Mouse (Mus musculus) midbrain, embryonic 11.5 days (tissue): ENCODE measurements around the gene Man2a2. TPM values are rescaled to one million over a fixed set of nuclear protein-coding genes. Genes with fewer than 3 reads are reported as not detected.

ENCODE experiments used
- ATAC-seq: fragments of 200-750 bp; cut with Nextera tagmentation; 2 replicates; pipeline ENCODE4 v1.8.0; 2017; ENCODE audit warnings: moderate TSS enrichment, moderate library complexity; ENCODE audit not compliant: low FRiP score
- DNase-seq: peaks from one replicate; pipeline ENCODE4 v3.0.0; 2015; ENCODE audit warnings: low spot score; ENCODE audit errors: missing footprints
- H3K27ac ChIP-seq: fragments of 300-500 bp; sonication (generic); 2 replicates; pipeline ENCODE4 v1.5.1; 2014; ENCODE audit warnings: low read depth, low read length
- H3K27me3 ChIP-seq: fragments of 300-500 bp; sonication (generic); 2 replicates; pipeline ENCODE4 v1.6.1; 2014; ENCODE audit warnings: mild to moderate bottlenecking, low read length, moderate library complexity, mixed read lengths; ENCODE audit not compliant: control insufficient read depth, insufficient read depth
- H3K36me3 ChIP-seq: fragments of 300-500 bp; sonication (generic); 2 replicates; pipeline ENCODE4 v1.6.1; 2014; ENCODE audit warnings: mild to moderate bottlenecking, low read length, moderate library complexity, mixed read lengths; ENCODE audit not compliant: control insufficient read depth, insufficient read depth
- H3K4me1 ChIP-seq: fragments of 300-500 bp; sonication (generic); 2 replicates; pipeline ENCODE4 v1.6.1; 2014; ENCODE audit warnings: low read length; ENCODE audit not compliant: control insufficient read depth, insufficient read depth
- H3K4me2 ChIP-seq: fragments of 300-500 bp; sonication (generic); 2 replicates; pipeline ENCODE4 v1.6.1; 2014; ENCODE audit warnings: mild to moderate bottlenecking, moderate library complexity
- H3K4me3 ChIP-seq: fragments of 300-500 bp; sonication (generic); 2 replicates; pipeline ENCODE4 v1.5.1; 2014; ENCODE audit warnings: low read depth, low read length
- H3K9ac ChIP-seq: fragments of 300-500 bp; sonication (generic); 2 replicates; pipeline ENCODE4 v1.6.1; 2014; ENCODE audit warnings: low read length
- H3K9me3 ChIP-seq: fragments of 300-500 bp; sonication (generic); 2 replicates; pipeline ENCODE4 v1.6.1; 2016; ENCODE audit warnings: low read length; ENCODE audit not compliant: control insufficient read depth
- WGBS: fragments of 180-500 bp; shearing (Covaris S2); extraction: QIAGEN DNeasy Blood & Tissue Kit; methylation state at CpG from one replicate; pipeline ENCODE4 v1.1.7; 2014; 5-methylcytosine and 5-hydroxymethylcytosine counted together
- polyA plus RNA-seq: library from polyadenylated mRNA; unstranded; fragments of >200 nt; fragmentation: Nextera tagmentation; extraction: Ambion mirVana; gene quantifications from 2 replicates; pipeline ENCODE4 v1.2.1, GENCODE M21; 2014

The Man2a2 gene
- polyA plus RNA-seq, 1 experiment from 2014 or later, result 6.9 TPM

DNA sequence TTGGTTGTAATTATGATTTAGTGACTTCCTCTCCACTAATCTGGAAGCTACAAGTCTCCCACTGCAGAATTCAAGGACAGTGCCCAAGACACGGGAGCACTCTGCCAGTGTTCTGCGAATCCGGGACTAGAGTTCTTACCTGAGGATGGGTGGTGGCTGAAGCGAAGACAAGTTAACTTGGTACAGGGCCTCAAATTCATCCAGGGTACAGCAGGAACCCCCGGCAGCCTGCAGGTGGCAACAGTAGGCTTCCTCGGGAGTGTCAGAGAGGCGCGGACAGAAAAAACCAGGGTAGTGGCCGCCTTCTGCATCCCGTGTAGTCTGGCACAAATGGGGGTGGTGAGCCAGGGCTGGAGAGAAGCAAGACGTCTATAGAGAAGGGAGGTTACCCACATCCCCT is 30.4 kb downstream of the Man2a2 start, which contains the start of gene Unc45a:
Gene Unc45a, minus strand, starts transcription at position 213 of the 400 bp plus-strand sequence.
- H3K36me3 ChIP-seq, result no peaks in the 10 kb centered on the region; the same call in 1 of the 2 replicates
- no peaks in the 10 kb centered on the region; the same call in 1 of the 2 replicates for H3K27me3 ChIP-seq
- peak within 1 kb of the TSS; percentile 60; the same call in 1 of the 2 replicates for H3K27ac ChIP-seq
- H3K4me2 ChIP-seq, result peak within 1 kb of the TSS; percentile 83
- H3K9me3 ChIP-seq, result no peaks in the 10 kb centered on the region
- H3K4me3 ChIP-seq, result peak within 1 kb of the TSS; percentile 69
- WGBS, result 2% methylated on average over 10 of the region's 11 CpGs
- ATAC-seq (peak; percentile 51; the same call in 1 of the 2 replicates), DNase-seq (no peak)
- H3K9ac ChIP-seq, result peak within 1 kb of the TSS; percentile 75
- peaks cover 23% of the 10 kb centered on the region for H3K4me1 ChIP-seq

DNA sequence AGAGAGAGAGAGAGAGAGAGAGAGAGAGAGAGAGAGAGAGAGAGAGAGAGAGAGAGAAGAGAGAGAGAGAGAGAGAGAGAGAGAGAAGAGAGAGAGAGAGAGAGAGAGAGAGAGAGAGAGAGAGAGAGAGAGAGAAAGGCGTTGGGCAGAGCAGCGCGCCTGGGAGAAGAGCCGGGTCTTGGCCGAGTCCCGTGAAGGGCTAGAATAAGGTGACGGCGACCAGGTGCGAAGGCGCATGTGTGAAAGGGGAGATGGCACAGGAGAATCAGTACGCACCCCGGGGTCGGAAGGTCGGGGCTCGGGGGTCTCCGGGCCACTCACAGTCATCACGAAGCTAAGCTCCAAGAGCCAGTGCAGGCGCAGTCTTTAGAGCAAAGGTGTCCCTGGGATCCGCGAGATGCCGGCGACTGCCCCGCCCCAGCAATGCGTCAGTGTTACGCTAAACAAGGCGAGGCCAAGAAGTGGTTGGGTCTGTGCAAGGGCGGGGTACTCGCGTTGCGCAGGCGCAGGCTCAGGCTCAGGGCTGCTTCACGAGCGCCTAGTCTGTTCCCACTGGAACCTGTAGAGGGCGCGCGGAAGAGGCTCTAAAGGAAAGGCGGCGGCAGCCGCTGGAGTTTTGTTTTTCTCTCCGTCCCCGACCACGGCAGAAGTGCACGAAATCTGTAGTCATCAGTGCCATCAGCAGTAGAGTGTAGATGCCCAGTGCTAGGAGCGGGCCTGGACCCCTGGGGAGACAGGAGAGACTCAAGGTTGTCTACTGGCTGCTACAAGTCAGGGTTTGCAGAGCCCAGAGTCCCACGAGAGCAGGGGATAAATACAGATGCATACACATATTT is 31.2 kb downstream of the Man2a2 start:
- Histone ChIP-seq H3K4me3 (peak overlapping the region; percentile 69), H3K4me1 (peaks cover 23% of the 10 kb centered on the region), H3K36me3 (peaks cover 5% of the 10 kb centered on the region), H3K27me3 (no peaks in the 10 kb centered on the region; the same call in 1 of the 2 replicates), H3K9me3 (no peaks in the 10 kb centered on the region), H3K27ac (peak overlapping the region; percentile 60; the same call in 1 of the 2 replicates), H3K4me2 (peak overlapping the region; percentile 83), H3K9ac (peak overlapping the region; percentile 75)
- ATAC-seq (peak; percentile 96), DNase-seq (peak; percentile 99)
- WGBS, result under 1% methylated on average over 45 of the region's 45 CpGs

DNA sequence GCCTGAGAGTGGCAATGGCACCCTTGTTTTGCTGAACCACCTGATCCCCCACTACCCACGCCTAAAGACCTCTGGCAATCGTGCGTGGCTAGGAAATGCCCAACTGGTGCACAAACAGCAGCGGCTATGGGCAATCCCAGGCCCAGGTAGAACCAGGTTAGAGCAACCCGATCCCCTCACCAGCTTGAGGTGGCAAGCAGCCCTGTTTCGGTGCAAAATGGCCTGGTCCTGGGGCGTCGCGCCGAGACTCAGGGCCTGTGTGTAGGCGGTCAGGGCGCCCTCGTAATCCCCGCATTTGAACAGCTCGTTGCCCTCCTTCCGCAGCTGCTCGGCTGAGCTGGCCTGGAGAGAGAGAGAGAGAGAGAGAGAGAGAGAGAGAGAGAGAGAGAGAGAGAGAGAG is 31.8 kb downstream of the Man2a2 start:
- ATAC-seq, result no peak
- peaks cover 10% of the 10 kb centered on the region for H3K36me3 ChIP-seq
- H3K4me1 ChIP-seq, result peaks cover 23% of the 10 kb centered on the region
- 13% methylated on average over 17 of the region's 17 CpGs for WGBS
- peak overlapping the region; percentile 72 for H3K9ac ChIP-seq
- H3K4me2 ChIP-seq, result peak overlapping the region; percentile 83
- no peak overlapping the region for H3K27ac ChIP-seq
- DNase-seq, result peak; percentile 91
- no peaks in the 10 kb centered on the region for H3K9me3 ChIP-seq
- peak overlapping the region; percentile 69 for H3K4me3 ChIP-seq
- no peaks in the 10 kb centered on the region; the same call in 1 of the 2 replicates for H3K27me3 ChIP-seq

DNA sequence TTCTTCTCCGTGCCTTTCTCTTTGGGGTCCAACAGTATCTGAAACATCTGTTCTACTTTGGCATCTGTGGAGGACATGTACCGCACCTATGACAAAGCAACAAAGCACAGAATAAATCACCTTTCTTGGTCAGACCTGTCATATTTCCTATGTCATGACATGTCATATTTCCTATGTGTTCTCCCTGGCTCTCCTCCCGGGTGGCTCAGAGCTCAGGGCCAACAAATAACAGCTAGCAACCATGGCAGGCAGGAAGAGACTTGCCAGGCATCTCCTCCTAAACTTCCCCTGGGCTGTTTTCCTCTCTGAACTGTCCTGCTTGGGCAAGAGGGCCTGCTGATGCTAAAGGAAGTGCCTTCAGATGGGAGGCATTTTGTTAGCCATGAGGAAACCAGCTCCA is 34.2 kb downstream of the Man2a2 start:
- H3K4me3 ChIP-seq, result no peak overlapping the region
- no peak for DNase-seq
- peaks cover 18% of the 10 kb centered on the region for H3K4me1 ChIP-seq
- whole genome bisulfite sequencing, result 95% methylated on average over 3 of the region's 3 CpGs
- H3K27me3 ChIP-seq, result no peaks in the 10 kb centered on the region; the same call in 1 of the 2 replicates
- no peak for ATAC-seq
- H3K36me3 ChIP-seq, result peaks cover 28% of the 10 kb centered on the region
- H3K9ac ChIP-seq, result no peak overlapping the region
- H3K27ac ChIP-seq, result no peak overlapping the region
- no peak overlapping the region for H3K4me2 ChIP-seq
- no peaks in the 10 kb centered on the region for H3K9me3 ChIP-seq

DNA sequence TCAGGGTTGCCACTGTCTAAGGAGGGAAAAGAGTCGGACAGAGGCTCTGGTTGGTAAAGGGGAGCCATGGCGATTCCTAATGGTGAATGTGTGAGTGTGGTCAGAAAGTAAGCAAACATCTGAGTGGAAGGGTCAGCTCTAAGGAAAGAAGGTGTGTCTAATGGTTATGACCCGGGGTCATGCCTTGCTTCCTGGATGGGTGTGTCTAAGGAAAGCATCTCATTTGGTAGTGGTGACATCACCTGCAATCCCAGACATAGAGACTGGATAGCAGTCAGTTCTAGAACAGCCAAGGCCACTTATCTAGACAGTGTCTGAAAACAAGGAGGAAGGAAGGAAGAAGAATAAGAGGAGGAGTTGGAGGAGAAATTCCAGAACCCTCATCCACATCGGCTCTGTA is 36.3 kb downstream of the Man2a2 start:
- ATAC-seq, result no peak

DNA sequence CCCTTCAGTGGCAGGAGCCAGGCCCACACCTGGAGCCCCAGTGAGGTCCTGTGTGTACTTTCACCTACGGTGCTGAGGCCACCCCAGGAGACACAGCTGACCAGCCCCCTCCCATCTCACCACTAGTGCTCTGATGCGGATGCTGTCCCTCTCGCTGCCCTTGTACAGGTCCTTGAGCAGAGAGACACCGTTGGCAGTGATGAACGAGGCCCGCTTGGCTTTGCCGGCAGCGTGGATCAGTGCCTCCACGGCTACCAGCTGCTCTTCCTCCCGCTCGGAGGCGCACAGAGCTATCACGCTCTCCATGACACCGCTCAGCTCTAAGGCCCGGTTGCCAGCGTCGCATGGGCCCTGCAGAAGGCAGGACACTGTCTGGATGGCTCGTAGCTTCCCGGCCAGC is 39.7 kb downstream of the Man2a2 start:
- no peak overlapping the region for H3K4me2 ChIP-seq
- peaks cover 58% of the 10 kb centered on the region for H3K36me3 ChIP-seq
- H3K9ac ChIP-seq, result no peak overlapping the region
- ATAC-seq, result no peak
- no peaks in the 10 kb centered on the region for H3K9me3 ChIP-seq
- H3K4me3 ChIP-seq, result no peak overlapping the region
- H3K4me1 ChIP-seq, result no peaks in the 10 kb centered on the region
- no peak for DNase-seq
- WGBS, result 97% methylated on average over 19 of the region's 19 CpGs
- no peaks in the 10 kb centered on the region for H3K27me3 ChIP-seq
- no peak overlapping the region for H3K27ac ChIP-seq

More for the DNA sequence above, 36.3 kb downstream of the Man2a2 start:
- Histone ChIP-seq H3K27ac (no peak overlapping the region), H3K4me2 (no peak overlapping the region), H3K9ac (no peak overlapping the region), H3K4me3 (no peak overlapping the region), H3K36me3 (peaks cover 46% of the 10 kb centered on the region), H3K4me1 (peaks cover 8% of the 10 kb centered on the region), H3K9me3 (no peaks in the 10 kb centered on the region), H3K27me3 (no peaks in the 10 kb centered on the region)
- WGBS, result 86% methylated on average over 4 of the region's 4 CpGs
- DNase-seq, result no peak

DNA sequence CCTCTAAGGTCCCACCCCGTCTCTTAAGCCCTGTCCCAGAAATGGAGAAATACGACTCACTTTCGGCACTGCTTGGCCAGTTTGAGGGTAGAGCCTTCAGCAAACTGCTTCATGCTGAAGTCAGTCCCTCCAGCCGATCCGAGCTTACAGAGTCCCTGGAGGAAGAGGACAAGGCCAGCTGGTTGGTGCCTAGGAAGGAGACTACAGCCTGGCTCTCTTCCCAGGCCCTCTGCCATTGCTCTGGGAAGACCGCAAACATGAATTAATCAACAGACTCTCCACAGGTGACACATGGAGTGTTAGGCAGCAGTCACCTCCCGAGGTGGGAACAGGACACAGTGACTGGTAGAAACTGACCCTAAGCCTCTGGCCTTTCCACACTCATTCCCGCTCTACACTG is 40.9 kb downstream of the Man2a2 start:
- no peak for ATAC-seq
- Histone ChIP-seq H3K4me1 (no peaks in the 10 kb centered on the region), H3K27ac (no peak overlapping the region), H3K4me2 (no peak overlapping the region), H3K9ac (no peak overlapping the region), H3K4me3 (no peak overlapping the region), H3K36me3 (peaks cover 65% of the 10 kb centered on the region), H3K27me3 (no peaks in the 10 kb centered on the region), H3K9me3 (no peaks in the 10 kb centered on the region)
- no peak for DNase-seq
- WGBS, result 90% methylated on average over 8 of the region's 8 CpGs

DNA sequence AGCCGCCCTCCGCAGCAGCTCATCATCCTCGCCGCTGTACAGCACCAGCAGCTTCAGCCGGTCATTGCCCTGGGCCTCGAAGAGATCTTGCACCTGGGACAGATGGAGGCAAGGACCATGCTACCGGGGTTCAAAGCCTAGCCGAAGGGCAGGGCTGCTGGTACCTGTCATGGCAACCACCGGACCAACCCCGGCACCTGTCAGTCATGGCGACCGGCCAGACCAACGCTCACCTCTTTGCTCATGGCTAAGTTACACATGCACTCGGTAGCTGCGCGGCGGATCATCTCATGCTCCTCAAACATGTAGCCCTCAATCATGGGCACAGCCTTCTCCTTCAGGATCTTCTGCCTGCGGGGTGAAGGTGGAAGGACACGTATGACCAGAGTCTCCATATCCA is 45.1 kb downstream of the Man2a2 start:
- Histone ChIP-seq H3K27ac (no peak overlapping the region), H3K4me3 (no peak overlapping the region), H3K9ac (no peak overlapping the region), H3K4me1 (peaks cover 9% of the 10 kb centered on the region; the same call in 1 of the 2 replicates), H3K9me3 (no peaks in the 10 kb centered on the region), H3K4me2 (no peak overlapping the region), H3K36me3 (peaks cover 35% of the 10 kb centered on the region), H3K27me3 (no peaks in the 10 kb centered on the region)
- 96% methylated on average over 19 of the region's 19 CpGs for WGBS
- ATAC-seq (no peak), DNase-seq (no peak)

DNA sequence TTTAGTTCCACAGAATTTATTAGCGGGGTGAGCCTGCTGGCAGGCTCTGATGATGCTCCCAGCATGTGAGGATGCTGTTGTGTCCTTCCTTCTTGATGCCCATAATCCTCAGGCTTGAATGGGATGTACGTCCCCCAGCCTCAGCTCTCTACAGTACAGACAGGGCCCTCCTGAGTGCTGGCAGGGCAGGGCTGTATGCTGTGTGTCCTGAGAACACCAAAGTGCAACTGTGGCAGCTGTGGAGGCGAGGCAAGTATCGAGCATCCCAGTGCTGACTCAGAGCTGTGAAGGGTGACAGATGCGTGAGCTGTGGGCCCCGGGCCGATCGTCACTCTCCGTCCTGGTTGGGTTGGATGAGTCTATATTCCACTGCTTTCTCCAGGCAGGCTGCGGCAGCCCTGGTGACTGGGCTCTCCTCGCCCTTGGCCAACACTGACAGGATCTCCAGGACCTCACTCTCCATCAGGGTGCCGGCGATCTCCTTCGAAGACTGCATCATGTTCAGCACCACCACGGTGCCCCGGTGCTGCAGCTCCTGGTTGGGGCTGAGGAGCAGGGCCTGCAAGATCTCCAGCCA is 45.8 kb downstream of the Man2a2 start:
- peaks cover 29% of the 10 kb centered on the region for H3K36me3 ChIP-seq
- H3K4me1 ChIP-seq, result peaks cover 9% of the 10 kb centered on the region; the same call in 1 of the 2 replicates
- no peaks in the 10 kb centered on the region for H3K9me3 ChIP-seq
- 94% methylated on average over 16 of the region's 16 CpGs for WGBS
- no peak overlapping the region for H3K4me2 ChIP-seq
- no peaks in the 10 kb centered on the region for H3K27me3 ChIP-seq
- no peak for ATAC-seq
- DNase-seq, result no peak
- H3K27ac ChIP-seq, result no peak overlapping the region
- H3K9ac ChIP-seq, result no peak overlapping the region
- no peak overlapping the region for H3K4me3 ChIP-seq
